Mouse (Mus musculus): ENCODE data around the gene Phka2. TPM values are rescaled to one million over a fixed set of nuclear protein-coding genes. Genes with fewer than 3 reads are reported as not detected.

Phka2 gene
- polyA plus RNA-seq, 2 experiments: 19.3 to 28.8 TPM

- WGBS: 90% methylated on average over 4 of the region's 4 CpGs
- ATAC-seq (ENCODE audit: low FRiP score, low read depth): no peak
These were observed 82.3 kb downstream of the Phka2 start for GRCm38 (mm10) chrX:160584148-160584838.

GRCm38 (mm10) chrX:160585110-160585509 lies 83.1 kb downstream of the Phka2 start:
- Histone ChIP-seq H3K9ac (ENCODE audit: low read depth, low read length, severe bottlenecking) (no peak overlapping the region), H3K27ac (replicated peaks; ENCODE audit: low read depth, low read length) (no peak overlapping the region)
- WGBS: 65% methylated on average over 1 of the region's 1 CpGs

More at GRCm38 (mm10) chrX:160584148-160584838, 82.3 kb downstream of the Phka2 start:
- Histone ChIP-seq H3K27ac (replicated peaks; ENCODE audit: low read depth, low read length) (no peak overlapping the region), H3K36me3 (ENCODE audit: control insufficient read depth, insufficient read depth, low read length) (no peaks in the 10 kb centered on the region), H3K4me3 (replicated peaks; ENCODE audit: low read length) (no peak overlapping the region), H3K9ac (ENCODE audit: low read depth, low read length, severe bottlenecking) (no peak overlapping the region), H3K4me2 (replicated peaks; ENCODE audit: low read depth, low read length, severe bottlenecking) (no peak overlapping the region), H3K27me3 (ENCODE audit: control insufficient read depth, insufficient read depth, low read length) (no peaks in the 10 kb centered on the region; the same call in 1 of the 2 replicates), H3K4me1 (ENCODE audit: control insufficient read depth, insufficient read depth, low read length) (no peaks in the 10 kb centered on the region), H3K9me3 (ENCODE audit: control insufficient read depth, low read length) (no peaks in the 10 kb centered on the region)
- DNase-seq (ENCODE audit: low spot score): no peak
- TF ChIP-seq POLR2A (IDR thresholded peaks at IDR 0.05; ENCODE audit: borderline replicate concordance, extremely low read depth, insufficient read depth, insufficient read length): no peak

DNA sequence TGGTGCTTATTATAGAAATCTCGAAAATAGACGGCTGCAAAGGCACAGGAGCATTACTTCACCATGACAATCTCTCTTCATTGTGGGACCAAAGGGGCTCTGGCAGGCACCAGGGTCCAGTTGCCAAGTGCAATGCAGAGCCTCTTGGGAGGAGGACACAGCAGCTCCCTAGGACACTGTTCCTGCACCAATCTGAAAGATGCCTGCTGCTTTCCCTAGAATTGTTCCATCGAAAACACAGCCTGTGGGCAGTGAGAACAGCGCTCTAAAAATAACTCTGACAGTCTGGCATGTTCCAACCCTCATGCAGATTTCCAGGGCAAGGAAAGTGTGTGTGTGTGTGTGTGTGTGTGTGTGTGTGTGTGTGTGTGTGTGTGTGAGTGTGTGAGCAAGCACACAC lies 86.6 kb downstream of the Phka2 start:
- no peak for ATAC-seq (ENCODE audit: low FRiP score, low read depth)
- Histone ChIP-seq H3K4me1 (ENCODE audit: control insufficient read depth, insufficient read depth, low read length) (no peaks in the 10 kb centered on the region), H3K27ac (replicated peaks; ENCODE audit: low read depth, low read length) (no peak overlapping the region), H3K4me3 (replicated peaks; ENCODE audit: low read length) (no peak overlapping the region), H3K9me3 (ENCODE audit: control insufficient read depth, low read length) (no peaks in the 10 kb centered on the region), H3K4me2 (replicated peaks; ENCODE audit: low read depth, low read length, severe bottlenecking) (no peak overlapping the region), H3K36me3 (ENCODE audit: control insufficient read depth, insufficient read depth, low read length) (no peaks in the 10 kb centered on the region), H3K9ac (ENCODE audit: low read depth, low read length, severe bottlenecking) (no peak overlapping the region), H3K27me3 (ENCODE audit: control insufficient read depth, insufficient read depth, low read length) (no peaks in the 10 kb centered on the region; the same call in 1 of the 2 replicates)
- no peak for TF ChIP-seq POLR2A (IDR thresholded peaks at IDR 0.05; ENCODE audit: borderline replicate concordance, extremely low read depth, insufficient read depth, insufficient read length)
- 84% methylated on average over 4 of the region's 4 CpGs for WGBS
- no peak for DNase-seq (ENCODE audit: low spot score)

More at GRCm38 (mm10) chrX:160585110-160585509, 83.1 kb downstream of the Phka2 start:
- no peaks in the 10 kb centered on the region for H3K9me3 ChIP-seq (ENCODE audit: control insufficient read depth, low read length)
- no peaks in the 10 kb centered on the region for H3K36me3 ChIP-seq (ENCODE audit: control insufficient read depth, insufficient read depth, low read length)
- TF ChIP-seq POLR2A (IDR thresholded peaks at IDR 0.05; ENCODE audit: borderline replicate concordance, extremely low read depth, insufficient read depth, insufficient read length): no peak
- no peak overlapping the region for H3K4me2 ChIP-seq (replicated peaks; ENCODE audit: low read depth, low read length, severe bottlenecking)
- H3K4me3 ChIP-seq (replicated peaks; ENCODE audit: low read length): no peak overlapping the region
- no peaks in the 10 kb centered on the region for H3K4me1 ChIP-seq (ENCODE audit: control insufficient read depth, insufficient read depth, low read length)
- no peak for DNase-seq (ENCODE audit: low spot score)
- no peaks in the 10 kb centered on the region; the same call in 1 of the 2 replicates for H3K27me3 ChIP-seq (ENCODE audit: control insufficient read depth, insufficient read depth, low read length)
- ATAC-seq (ENCODE audit: low FRiP score, low read depth): no peak

GRCm38 (mm10) chrX:160590147-160590546 lies 88.2 kb downstream of the Phka2 start:
- H3K27ac ChIP-seq (replicated peaks; ENCODE audit: low read depth, low read length): no peak overlapping the region
- WGBS: 93% methylated on average over 7 of the region's 7 CpGs
- H3K27me3 ChIP-seq (ENCODE audit: control insufficient read depth, insufficient read depth, low read length): no peaks in the 10 kb centered on the region; the same call in 1 of the 2 replicates

DNA sequence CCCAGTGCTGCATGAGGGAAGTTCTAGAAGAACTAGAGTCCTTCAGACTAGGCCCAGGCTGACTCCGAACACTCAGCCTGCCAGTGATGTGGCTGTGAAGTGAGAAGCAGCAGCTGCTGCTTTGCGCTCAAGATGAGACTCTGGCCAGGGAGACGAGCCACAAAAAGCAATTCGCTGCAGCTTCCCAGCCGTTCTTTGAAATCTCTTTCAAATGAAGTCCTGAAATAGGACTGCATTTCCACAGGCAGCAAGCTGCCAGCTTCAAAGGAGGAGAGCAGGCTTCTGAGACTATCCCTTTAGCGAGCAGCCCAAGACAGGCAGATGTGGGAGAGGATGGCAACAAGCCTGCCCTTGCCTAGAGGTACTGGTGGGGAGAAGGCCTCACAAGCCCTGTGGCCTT lies 91.0 kb downstream of the Phka2 start:
- DNase-seq (ENCODE audit: low spot score): no peak
- Histone ChIP-seq H3K27ac (replicated peaks; ENCODE audit: low read depth, low read length) (no peak overlapping the region), H3K9me3 (ENCODE audit: control insufficient read depth, low read length) (no peaks in the 10 kb centered on the region), H3K27me3 (ENCODE audit: control insufficient read depth, insufficient read depth, low read length) (no peaks in the 10 kb centered on the region), H3K4me3 (replicated peaks; ENCODE audit: low read length) (no peak overlapping the region), H3K4me1 (ENCODE audit: control insufficient read depth, insufficient read depth, low read length) (no peaks in the 10 kb centered on the region), H3K36me3 (ENCODE audit: control insufficient read depth, insufficient read depth, low read length) (no peaks in the 10 kb centered on the region), H3K4me2 (replicated peaks; ENCODE audit: low read depth, low read length, severe bottlenecking) (no peak overlapping the region), H3K9ac (ENCODE audit: low read depth, low read length, severe bottlenecking) (no peak overlapping the region)
- no peak for TF ChIP-seq POLR2A (IDR thresholded peaks at IDR 0.05; ENCODE audit: borderline replicate concordance, extremely low read depth, insufficient read depth, insufficient read length)
- ATAC-seq (ENCODE audit: low FRiP score, low read depth): no peak
- WGBS: 79% methylated on average over 6 of the region's 6 CpGs

More at GRCm38 (mm10) chrX:160590147-160590546, 88.2 kb downstream of the Phka2 start:
- H3K9ac ChIP-seq (ENCODE audit: low read depth, low read length, severe bottlenecking): no peak overlapping the region
- no peaks in the 10 kb centered on the region for H3K36me3 ChIP-seq (ENCODE audit: control insufficient read depth, insufficient read depth, low read length)
- H3K4me1 ChIP-seq (ENCODE audit: control insufficient read depth, insufficient read depth, low read length): no peaks in the 10 kb centered on the region
- no peak for DNase-seq (ENCODE audit: low spot score)
- no peak overlapping the region for H3K4me3 ChIP-seq (replicated peaks; ENCODE audit: low read length)
- H3K9me3 ChIP-seq (ENCODE audit: control insufficient read depth, low read length): no peaks in the 10 kb centered on the region
- no peak overlapping the region for H3K4me2 ChIP-seq (replicated peaks; ENCODE audit: low read depth, low read length, severe bottlenecking)
- ATAC-seq (ENCODE audit: low FRiP score, low read depth): no peak
- no peak for TF ChIP-seq POLR2A (IDR thresholded peaks at IDR 0.05; ENCODE audit: borderline replicate concordance, extremely low read depth, insufficient read depth, insufficient read length)
